9 mouse cellular contexts compared by ENCODE assay signal in genomic region chr5:105701326-105701725, GRCm38 (mm10). TPM values are rescaled to one million over a fixed set of nuclear protein-coding genes. Genes with fewer than 3 reads are reported as not detected.
A peak's percentile ranks its signal among the peaks of the same experiment; 100 is the strongest.
DNase-seq lines count a peak whose midpoint lies in the region; ATAC-seq and TF ChIP-seq lines count a peak whose summit lies in the region.
"Had no signal": no experiment of that assay in that cellular context is flagged by ENCODE, and none has a peak within 500 bp of the region (broad histone marks: within the 10 kb centered on the region; RNA-seq: fewer than 3 reads in every experiment).

No protein-coding gene starts in this region.

- DNase-seq in heart, postnatal 25 days (ENCODE audit: low spot score) = no peak
- no peak for DNase-seq in ES-E14 (ENCODE audit: low read depth, low spot score)
- DNase-seq in hindbrain, embryonic 10.5 days (ENCODE audit: low spot score) = no peak
- no peak for DNase-seq in layer of hippocampus, postnatal 25 days (ENCODE audit: extremely low spot score in 1 of 2, low spot score in 1 of 2)
- DNase-seq in left cerebral cortex, postnatal 36 days (ENCODE audit: low spot score in 2 of 2) = no peak
- no peak for DNase-seq in gastrocnemius, adult 8-10 months (ENCODE audit: low spot score in 2 of 2)

- H3K36me3 ChIP-seq in heart, embryonic 15.5 days = no peaks in the 10 kb centered on the region
- peaks cover 20% of the 10 kb centered on the region for H3K36me3 ChIP-seq in ES-E14 (ENCODE audit: control insufficient read depth, insufficient read depth, low read length, poor library complexity, severe bottlenecking)
- peaks cover 31% of the 10 kb centered on the region for H3K36me3 ChIP-seq in hindbrain, embryonic 10.5 days
- H3K36me3 ChIP-seq in macrophage (ENCODE audit: inconsistent target) = no peaks in the 10 kb centered on the region

- peak overlapping the region; percentile 96 for H3K4me3 ChIP-seq in heart, embryonic 15.5 days
- H3K4me3 ChIP-seq in ES-E14 (ENCODE audit: insufficient read depth in 1 of 2, low read depth in 1 of 2, low read length in 2 of 2, poor library complexity in 1 of 2, severe bottlenecking in 1 of 2) (peak overlapping the region; percentile 65 to 98), macrophage (ENCODE audit: inconsistent target) (peak overlapping the region; percentile 78)
- peak overlapping the region; percentile 94 for H3K4me3 ChIP-seq in hindbrain, embryonic 10.5 days

- no peak for ATAC-seq in heart, embryonic 15.5 days (replicated peaks; ENCODE audit: insufficient number of reproducible peaks, insufficient read depth, low FRiP score, low read depth)

- H3K27me3 ChIP-seq in heart, embryonic 15.5 days = no peaks in the 10 kb centered on the region
- H3K27me3 ChIP-seq in hindbrain, embryonic 10.5 days (ENCODE audit: insufficient read depth, poor library complexity, severe bottlenecking) = peaks cover 5% of the 10 kb centered on the region; the same call in 1 of the 2 replicates
- H3K27me3 ChIP-seq: Patski had no signal

- H3K9ac ChIP-seq in heart, embryonic 15.5 days = peak overlapping the region; percentile 91; the same call in 1 of the 2 replicates
- peak overlapping the region; percentile 96 for H3K9ac ChIP-seq in ES-E14 (ENCODE audit: insufficient read depth, low read depth, low read length, poor library complexity, severe bottlenecking)

- peaks cover 73% of the 10 kb centered on the region for H3K79me2 ChIP-seq in macrophage (ENCODE audit: inconsistent target)

- peaks cover 42% of the 10 kb centered on the region for H3K4me1 ChIP-seq in heart, embryonic 15.5 days (replicated peaks)
- H3K4me1 ChIP-seq in ES-E14 (ENCODE audit: control insufficient read depth in 2 of 2, insufficient read depth in 2 of 2, low read length in 2 of 2, poor library complexity in 1 of 2) = peaks cover 0 to 13% of the 10 kb centered on the region in 2 experiments; a peak in 2 of 4 replicates
- H3K4me1 ChIP-seq in hindbrain, embryonic 10.5 days (replicated peaks) = peaks cover 49% of the 10 kb centered on the region

- H3K9me3 ChIP-seq in heart, embryonic 15.5 days (replicated peaks) = no peaks in the 10 kb centered on the region
- no peaks in the 10 kb centered on the region for H3K9me3 ChIP-seq in ES-E14 (ENCODE audit: control insufficient read depth, insufficient read depth, low read depth, low read length)
- H3K9me3 ChIP-seq in hindbrain, embryonic 10.5 days = no peaks in the 10 kb centered on the region

- in situ Hi-C loops in ES-E14 (cut with MboI; ENCODE audit: low sequenced_read_pairs in 2 of 2, unreplicated experiment in 2 of 2) = no loop called here

- intact Hi-C loops in heart, postnatal 25 days (cut with DNase I) = loop anchor here (2.0 kb wide), 1 partner anchor 39 kb away; no protein-coding TSS in a partner anchor
- intact Hi-C loops in left cerebral cortex, postnatal 36 days (cut with DNase I) = no loop called here

- H3K27ac ChIP-seq in heart, embryonic 15.5 days = no peak overlapping the region
- H3K27ac ChIP-seq in ES-E14 (ENCODE audit: insufficient read depth, low read depth, low read length, poor library complexity, severe bottlenecking) (peak overlapping the region; percentile 98; the same call in 1 of the 2 replicates), macrophage (peak overlapping the region; percentile 73)
- peak overlapping the region; percentile 100; the same call in 1 of the 2 replicates for H3K27ac ChIP-seq in hindbrain, embryonic 10.5 days

- H3K4me2 ChIP-seq in heart, embryonic 15.5 days = peak overlapping the region; percentile 95; the same call in 1 of the 2 replicates

- WGBS in heart, embryonic 15.5 days = 65% methylated on average over 9 of the region's 9 CpGs
- WGBS in hindbrain, embryonic 10.5 days = 76% methylated on average over 9 of the region's 9 CpGs
- WGBS in macrophage (ENCODE audit: missing documents) = 10% methylated on average over 9 of the region's 9 CpGs

TF ChIP-seq in ES-E14, 5 proteins besides CTCF, POLR2A, EP300 and RAD21:
- TF ChIP-seq ZNF384 (IDR thresholded peaks at IDR 0.05; ENCODE audit: low read depth, low read length) = no peak
- no peak for TF ChIP-seq HCFC1 (IDR thresholded peaks at IDR 0.05; ENCODE audit: borderline replicate concordance, insufficient read depth, low read length)
- no peak for TF ChIP-seq MAFK (IDR thresholded peaks at IDR 0.05; ENCODE audit: insufficient read depth, low read depth, low read length)
- no peak for TF ChIP-seq CHD2 (IDR thresholded peaks at IDR 0.05; ENCODE audit: low read depth, low read length)
- TF ChIP-seq ZC3H11A (IDR thresholded peaks at IDR 0.05; ENCODE audit: borderline replicate concordance, low read depth, low read length) = no peak
TF ChIP-seq in ES-E14: peak in this region for 0.

RNA-seq across cellular contexts. Expression of gene Lrrc8d, which starts 1.6 kb away (rescaled TPM):
- 7.4 and 9.1 TPM in 2 replicates for polyA plus RNA-seq in heart, embryonic 15.5 days (2015; fragmentation: Nextera tagmentation; extraction: Ambion mirVana)
- total RNA-seq in heart, postnatal 25 days (2021) = 10 to 100 TPM in 1 of 2 experiments, 1 to 10 TPM in 1; 7.8 to 13.0 TPM
- 23.2 and 40.5 TPM in 2 replicates for total RNA-seq in ES-E14 (2012; rRNA removed)
- polyA plus RNA-seq in hindbrain, embryonic 10.5 days (2016; fragmentation: Nextera tagmentation; extraction: Ambion mirVana) = 20.9 and 24.4 TPM in 2 replicates
- 100 to 1,000 TPM in 16 of 26 experiments, 10 to 100 TPM in 10; 73.6 to 483 (median 123) TPM for total RNA-seq in macrophage (2018; cell fraction: chromatin; rRNA removed)
- 100 to 1,000 TPM in 1 of 26 experiments, 10 to 100 TPM in 25; 46.8 to 160 (median 59.8) TPM for total RNA-seq in macrophage (2018; cell fraction: cytosol; rRNA removed)
- 100 to 1,000 TPM in 14 of 26 experiments, 10 to 100 TPM in 12; 64.4 to 286 (median 111) TPM for total RNA-seq in macrophage (2018; cell fraction: nucleus; rRNA removed)
- polyA plus RNA-seq in macrophage (2018) = 38.8 to 50.7 TPM (median 45.1 TPM) in 3 replicates
- total RNA-seq in layer of hippocampus, postnatal 25 days (2021) = 10 to 100 TPM; 47.9 to 57.7 TPM
- 10 to 100 TPM; 38.7 to 39.1 TPM for total RNA-seq in left cerebral cortex, postnatal 36 days (2021)
- 1 to 10 TPM; 3.0 to 3.5 (median 3.3) TPM for total RNA-seq in gastrocnemius, adult 8-10 months (2022)
